Mouse (Mus musculus): ENCODE data around the gene Sh3bp1.
A peak's percentile ranks its signal among the peaks of the same experiment; 100 is the strongest.

Sh3bp1 gene

DNA sequence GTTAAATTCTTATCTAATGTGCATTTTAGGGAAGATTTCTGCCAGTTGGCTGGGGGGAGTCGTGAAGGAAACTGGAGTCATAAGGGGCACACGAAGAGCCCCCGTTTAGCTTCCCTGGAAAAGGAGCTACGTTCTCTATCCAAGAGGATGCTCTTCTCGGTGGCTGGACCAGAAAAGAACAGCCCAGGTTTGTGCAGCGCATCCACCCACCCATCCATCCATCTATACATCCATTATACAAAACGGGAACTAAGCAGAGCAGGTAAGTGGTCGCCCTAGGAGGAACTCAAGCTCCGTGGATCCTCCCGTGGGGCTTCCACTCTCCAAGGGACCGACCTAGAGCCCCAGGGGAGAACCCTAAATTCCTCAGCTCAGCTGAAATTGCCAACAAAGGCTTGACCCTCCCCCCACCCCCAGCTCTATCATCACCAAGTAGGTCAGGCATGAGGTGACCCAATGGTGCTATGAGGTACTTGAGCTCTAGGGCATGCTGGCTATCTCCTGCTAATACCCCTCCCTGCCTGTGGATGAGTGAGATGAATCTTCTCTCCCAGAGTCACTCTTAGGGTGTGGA, 48.7 kb downstream of the Sh3bp1 start:
- DNase-seq: peak; percentile 19

DNA sequence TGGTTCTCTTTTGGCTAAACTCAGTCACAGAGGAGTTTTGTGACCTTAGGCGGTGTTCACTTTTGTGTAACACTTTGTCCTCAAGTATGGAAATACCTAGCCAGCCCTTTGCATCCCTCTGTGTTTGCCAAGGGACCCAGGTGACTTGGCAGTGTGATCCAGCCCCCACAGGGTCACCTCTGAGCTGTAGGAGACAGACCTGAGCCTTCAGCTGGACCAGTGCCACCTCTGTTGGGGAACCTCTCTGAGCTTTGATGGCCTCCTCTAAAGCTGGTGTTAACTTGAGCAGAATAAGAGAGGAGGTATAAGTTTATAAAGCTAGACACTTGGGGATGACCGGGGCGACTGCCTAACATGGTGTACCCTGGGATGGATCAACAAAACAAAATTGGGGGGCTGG, 49.3 kb downstream of the Sh3bp1 start:
- DNase-seq: no peak

DNA sequence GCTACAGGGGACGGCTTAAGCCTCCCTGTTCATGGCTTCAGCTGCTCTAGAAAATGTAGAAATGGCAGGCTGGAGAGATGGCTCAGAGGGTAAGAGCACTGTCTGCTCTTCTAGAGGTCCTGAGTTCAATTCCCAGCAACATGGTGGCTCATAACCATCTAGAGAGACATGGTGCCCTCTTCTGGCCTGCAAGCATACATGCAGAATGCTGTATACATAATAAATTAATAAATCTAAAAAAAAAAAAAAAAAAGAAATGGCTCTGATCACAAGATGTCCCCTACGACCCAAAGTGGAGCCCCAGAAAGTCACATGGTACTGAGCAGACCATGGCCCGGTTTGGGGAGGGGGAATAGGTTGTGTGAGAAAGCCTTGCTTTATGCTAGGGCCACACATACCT, 56.1 kb downstream of the Sh3bp1 start:
- no peak for DNase-seq

DNA sequence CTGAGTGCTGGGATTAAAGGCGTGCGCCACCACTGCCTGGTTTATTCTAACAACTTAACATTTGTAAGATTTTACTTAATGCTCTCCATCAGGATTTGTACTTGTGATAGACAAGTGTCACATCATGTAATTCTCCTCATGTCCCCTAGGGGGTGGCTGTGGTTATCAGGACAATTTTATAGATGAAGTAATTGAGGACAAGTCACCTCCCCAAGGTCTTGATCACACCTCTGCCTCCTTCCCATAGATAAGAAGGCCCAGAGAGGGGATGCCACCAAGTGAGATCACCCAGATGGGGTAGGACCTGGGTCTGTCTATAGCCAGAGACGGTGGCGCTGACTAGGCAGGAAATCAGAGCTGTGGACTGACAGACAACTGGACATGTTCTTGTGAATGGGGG, 56.8 kb downstream of the Sh3bp1 start:
- peak; percentile 34 for DNase-seq

DNA sequence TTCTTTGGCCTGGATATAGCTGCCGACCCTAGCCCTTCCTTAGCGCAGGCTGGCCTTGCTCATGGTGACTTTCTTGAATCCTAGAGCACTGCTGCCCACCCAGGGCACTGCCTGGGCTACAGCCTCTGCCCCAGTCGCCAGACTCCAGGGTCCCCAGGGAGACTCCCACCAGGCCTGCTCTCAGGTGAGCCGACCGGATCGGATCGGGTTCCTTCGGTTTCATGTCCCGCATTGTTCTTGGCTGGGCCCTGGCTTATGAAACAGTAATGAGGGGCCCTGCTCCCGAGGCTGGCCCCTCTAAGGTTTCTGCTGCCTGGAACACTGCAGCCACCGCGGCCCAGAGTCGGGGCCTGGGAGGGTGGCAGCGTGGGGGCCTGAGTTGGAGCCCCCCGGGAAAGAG, 57.5 kb downstream of the Sh3bp1 start:
- DNase-seq: no peak

DNA sequence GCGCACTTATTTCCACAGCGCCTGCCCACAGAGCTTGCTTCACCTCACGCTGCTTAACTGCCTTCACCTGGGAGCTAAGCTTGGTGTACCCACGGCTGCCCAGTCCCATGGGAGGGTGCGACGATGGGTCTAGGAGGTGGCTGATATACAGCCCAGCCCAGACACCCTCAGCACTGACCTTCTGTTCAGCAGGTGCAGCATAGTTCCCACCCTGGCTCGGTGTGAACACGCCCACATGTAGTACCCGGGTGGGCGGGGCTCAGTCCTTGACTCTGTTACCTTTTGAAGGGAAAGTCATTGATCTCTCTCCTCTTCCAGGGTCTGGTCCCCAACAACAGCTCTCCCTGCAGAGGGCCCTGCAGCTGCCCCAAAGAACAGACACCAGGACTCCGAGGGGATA, 60.0 kb downstream of the Sh3bp1 start:
- no peak for DNase-seq

DNA sequence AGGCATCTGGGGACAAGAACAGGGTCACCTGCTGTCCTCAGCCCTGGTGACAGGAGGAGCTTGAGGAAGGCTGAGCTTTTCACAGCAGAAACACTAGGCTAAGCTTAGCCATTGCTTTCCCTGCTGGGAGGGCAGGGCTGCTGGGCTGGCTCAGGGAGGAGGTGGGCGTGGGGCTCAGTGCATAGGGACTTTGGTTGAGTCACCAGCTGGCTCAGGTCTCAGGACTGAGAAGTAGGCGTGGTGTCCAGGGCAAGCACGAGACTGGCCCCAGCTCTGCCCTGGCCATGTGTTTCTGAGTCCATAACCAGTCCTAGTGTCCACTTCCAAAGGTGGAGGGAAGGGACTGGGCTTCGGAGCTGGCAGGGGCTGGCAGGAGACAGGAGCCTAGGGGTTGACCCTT, 60.5 kb downstream of the Sh3bp1 start:
- no peak for DNase-seq

Measured in embryo, embryonic 11 days (tissue).